Mouse (Mus musculus): ENCODE measurements around the gene Sync.

DNA sequence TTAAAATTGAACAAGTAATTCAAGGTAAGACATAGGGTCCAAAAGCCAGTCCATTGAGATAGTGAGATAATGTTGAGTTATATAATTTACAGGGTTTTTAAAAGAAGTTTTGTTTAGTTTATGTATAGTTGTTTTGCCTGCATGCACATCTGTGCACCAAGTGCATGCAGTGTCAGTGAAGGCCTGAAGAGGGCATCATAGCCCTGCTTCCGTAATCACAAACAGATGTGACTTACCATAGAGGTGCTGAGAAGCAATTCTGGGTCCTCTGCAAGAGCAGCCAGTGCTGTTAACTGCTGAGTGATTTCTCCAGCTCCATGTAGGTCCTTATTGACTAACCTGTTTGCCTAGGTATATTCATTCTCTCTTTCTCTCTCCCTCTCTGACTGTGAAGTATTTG lies 54.5 kb downstream of the Sync start:
- no peak for TF ChIP-seq EP300 (IDR thresholded peaks at IDR 0.05; ENCODE audit: low read depth)
- peak; percentile 57 for TF ChIP-seq CTCF (IDR thresholded peaks at IDR 0.05; ENCODE audit: low read depth)
